Mouse (Mus musculus) heart, embryonic 14.5 days (tissue): ENCODE results near the gene Smim13. TPM values are rescaled to one million over a fixed set of nuclear protein-coding genes. Genes with fewer than 3 reads are reported as not detected.
"Not testable (repeated sequence)": the region's sequence is repeated elsewhere in the genome, so short reads cannot be mapped to it uniquely, and the experiment has no call there.

Experiments
- ATAC-seq: fragments of 200-750 bp; cut with Nextera tagmentation; 2 replicates; pipeline ENCODE4 v1.8.0; 2017; ENCODE audit warnings: low read depth, moderate TSS enrichment; ENCODE audit not compliant: insufficient number of reproducible peaks, insufficient read depth, low FRiP score
- H3K27ac ChIP-seq, 2 experiments: fragments of 200-500 bp in 1 of 2; fragments of 300-500 bp in 1 of 2; sonication (generic) in 1 of 2; replicated peaks in 1 of 2; 2 replicates each; pipeline ENCODE4 v1.5.1; 2012 to 2014; ENCODE audit warnings: low read depth in 2 of 2, low read length in 2 of 2, control low read depth in 1 of 2, mild to moderate bottlenecking in 1 of 2, mixed read lengths in 1 of 2; ENCODE audit not compliant: control insufficient read depth in 1 of 2, insufficient read depth in 1 of 2
- H3K27me3 ChIP-seq: fragments of 300-500 bp; sonication (generic); 2 replicates; pipeline ENCODE4 v1.6.1; 2014; ENCODE audit warnings: mild to moderate bottlenecking, low read length, control low read depth; ENCODE audit not compliant: control insufficient read depth, insufficient read depth
- H3K36me3 ChIP-seq: fragments of 300-500 bp; sonication (generic); 2 replicates; pipeline ENCODE4 v1.6.1; 2014; ENCODE audit warnings: mild to moderate bottlenecking, control low read depth, low read length, mixed read lengths; ENCODE audit not compliant: control insufficient read depth, insufficient read depth
- H3K4me1 ChIP-seq, 2 experiments: fragments of 200-500 bp in 1 of 2; fragments of 300-500 bp in 1 of 2; sonication (generic) in 1 of 2; 2 replicates each; pipeline ENCODE4 v1.6.1; 2012 to 2014; ENCODE audit warnings: low read length in 2 of 2, control low read depth in 1 of 2, mixed read lengths in 1 of 2; ENCODE audit not compliant: control insufficient read depth in 2 of 2, insufficient read depth in 2 of 2
- H3K4me2 ChIP-seq: fragments of 300-500 bp; sonication (generic); 2 replicates; pipeline ENCODE4 v1.6.1; 2014; ENCODE audit warnings: mild to moderate bottlenecking, low read length
- H3K4me3 ChIP-seq, 2 experiments: fragments of 200-500 bp in 1 of 2; fragments of 300-500 bp in 1 of 2; sonication (generic) in 1 of 2; 2 replicates each; pipeline ENCODE4 v1.5.1; 2012 to 2014; ENCODE audit warnings: low read length in 2 of 2, mild to moderate bottlenecking in 2 of 2, control low read depth in 1 of 2, low read depth in 1 of 2, moderate library complexity in 1 of 2; ENCODE audit not compliant: control insufficient read depth in 1 of 2, insufficient read depth in 1 of 2
- H3K9ac ChIP-seq: fragments of 300-500 bp; sonication (generic); 2 replicates; pipeline ENCODE4 v1.6.1; 2014; ENCODE audit warnings: mild to moderate bottlenecking, low read length
- H3K9me3 ChIP-seq: fragments of 300-500 bp; sonication (generic); 2 replicates; pipeline ENCODE4 v1.6.1; 2016; ENCODE audit warnings: low read length, control low read depth; ENCODE audit not compliant: control insufficient read depth
- WGBS: fragments of 180-500 bp; shearing (Covaris S2); extraction: QIAGEN DNeasy Blood & Tissue Kit; methylation state at CpG from one replicate; pipeline ENCODE4 v1.1.7; 2014; 5-methylcytosine and 5-hydroxymethylcytosine counted together
- polyA plus RNA-seq: library from polyadenylated mRNA; unstranded; fragments of >200 nt; fragmentation: Nextera tagmentation; extraction: Ambion mirVana; gene quantifications from 2 replicates; pipeline ENCODE4 v1.2.1, GENCODE M21; 2014

Smim13 gene
- polyA plus RNA-seq, 1 experiment from 2014 or later: 10.6 TPM

- no peak overlapping the region for H3K9ac ChIP-seq
- no peaks in the 10 kb centered on the region for H3K27me3 ChIP-seq
- no peak overlapping the region for H3K27ac ChIP-seq
- peaks cover 2 to 11% of the 10 kb centered on the region in 2 experiments; a peak in 2 of 4 replicates for H3K4me1 ChIP-seq
- no peaks in the 10 kb centered on the region for H3K36me3 ChIP-seq
- no peaks in the 10 kb centered on the region for H3K9me3 ChIP-seq
- no peak for ATAC-seq
- H3K4me3 ChIP-seq: no peak overlapping the region
- no peak overlapping the region for H3K4me2 ChIP-seq
- 73% methylated on average over 5 of the region's 5 CpGs for WGBS
Measured at GRCm38 (mm10) chr13:41251667-41252066, 2.0 kb downstream of the Smim13 start.

GRCm38 (mm10) chr13:41252141-41252540 lies 2.5 kb downstream of the Smim13 start:
- Histone ChIP-seq H3K4me2 (no peak overlapping the region), H3K4me3 (no peak overlapping the region), H3K27me3 (no peaks in the 10 kb centered on the region), H3K36me3 (no peaks in the 10 kb centered on the region), H3K27ac (no peak overlapping the region), H3K9me3 (no peaks in the 10 kb centered on the region), H3K4me1 (peaks cover 2 to 11% of the 10 kb centered on the region in 2 experiments; a peak in 2 of 4 replicates), H3K9ac (no peak overlapping the region)
- WGBS: 80% methylated on average over 6 of the region's 6 CpGs
- ATAC-seq: no peak

GRCm38 (mm10) chr13:41252736-41253135 lies 3.1 kb downstream of the Smim13 start:
- Histone ChIP-seq H3K9me3 (no peaks in the 10 kb centered on the region), H3K9ac (no peak overlapping the region), H3K27me3 (no peaks in the 10 kb centered on the region), H3K4me2 (no peak overlapping the region), H3K4me1 (peaks cover 2 to 11% of the 10 kb centered on the region in 2 experiments; a peak in 2 of 4 replicates), H3K36me3 (no peaks in the 10 kb centered on the region), H3K27ac (no peak overlapping the region), H3K4me3 (no peak overlapping the region)
- no peak for ATAC-seq
- 94% methylated on average over 7 of the region's 7 CpGs for WGBS

GRCm38 (mm10) chr13:41256126-41256525 lies 6.5 kb downstream of the Smim13 start:
- H3K9ac ChIP-seq: no peak overlapping the region
- no peak overlapping the region for H3K4me3 ChIP-seq
- WGBS: 94% methylated on average over 5 of the region's 5 CpGs
- H3K36me3 ChIP-seq: no peaks in the 10 kb centered on the region
- no peak overlapping the region for H3K27ac ChIP-seq
- no peak overlapping the region for H3K4me2 ChIP-seq
- ATAC-seq: no peak
- no peaks in the 10 kb centered on the region for H3K9me3 ChIP-seq
- H3K4me1 ChIP-seq: peaks cover 1 to 5% of the 10 kb centered on the region in 2 experiments; a peak in 2 of 4 replicates
- H3K27me3 ChIP-seq: no peaks in the 10 kb centered on the region

GRCm38 (mm10) chr13:41256962-41257361 lies 7.3 kb downstream of the Smim13 start:
- ATAC-seq: no peak
- Histone ChIP-seq H3K27ac (no peak overlapping the region), H3K27me3 (no peaks in the 10 kb centered on the region), H3K4me3 (no peak overlapping the region), H3K4me1 (peaks cover 0 to under 1% of the 10 kb centered on the region in 2 experiments; a peak in 1 of 4 replicates), H3K9ac (no peak overlapping the region), H3K4me2 (no peak overlapping the region), H3K36me3 (no peaks in the 10 kb centered on the region), H3K9me3 (no peaks in the 10 kb centered on the region)
- WGBS: 81% methylated on average over 3 of the region's 3 CpGs

GRCm38 (mm10) chr13:41257851-41258250 lies 8.2 kb downstream of the Smim13 start:
- Histone ChIP-seq H3K27ac (no peak overlapping the region), H3K36me3 (no peaks in the 10 kb centered on the region), H3K4me3 (no peak overlapping the region), H3K9me3 (no peaks in the 10 kb centered on the region), H3K27me3 (no peaks in the 10 kb centered on the region), H3K4me1 (no peaks in the 10 kb centered on the region), H3K9ac (no peak overlapping the region), H3K4me2 (no peak overlapping the region)
- ATAC-seq: no peak
- 64% methylated on average over 4 of the region's 4 CpGs for WGBS

GRCm38 (mm10) chr13:41261617-41262016 lies 12.0 kb downstream of the Smim13 start:
- not testable (repeated sequence) for H3K4me1 ChIP-seq, H3K4me2 ChIP-seq, H3K4me3 ChIP-seq, ATAC-seq, H3K27ac ChIP-seq, H3K9ac ChIP-seq, H3K27me3 ChIP-seq, H3K9me3 ChIP-seq, H3K36me3 ChIP-seq
- 88% methylated on average over 8 of the region's 8 CpGs for WGBS

GRCm38 (mm10) chr13:41263304-41264006 lies 13.8 kb downstream of the Smim13 start:
- Histone ChIP-seq H3K9ac (no peak overlapping the region), H3K9me3 (no peaks in the 10 kb centered on the region), H3K36me3 (no peaks in the 10 kb centered on the region), H3K27ac (no peak overlapping the region), H3K27me3 (no peaks in the 10 kb centered on the region), H3K4me1 (peaks cover 0 to 7% of the 10 kb centered on the region in 2 experiments; a peak in 2 of 4 replicates), H3K4me2 (no peak overlapping the region), H3K4me3 (no peak overlapping the region)
- 76% methylated on average over 5 of the region's 5 CpGs for WGBS
- ATAC-seq: no peak
